28 mouse cellular contexts compared by ENCODE assay signal in the genomic region with DNA sequence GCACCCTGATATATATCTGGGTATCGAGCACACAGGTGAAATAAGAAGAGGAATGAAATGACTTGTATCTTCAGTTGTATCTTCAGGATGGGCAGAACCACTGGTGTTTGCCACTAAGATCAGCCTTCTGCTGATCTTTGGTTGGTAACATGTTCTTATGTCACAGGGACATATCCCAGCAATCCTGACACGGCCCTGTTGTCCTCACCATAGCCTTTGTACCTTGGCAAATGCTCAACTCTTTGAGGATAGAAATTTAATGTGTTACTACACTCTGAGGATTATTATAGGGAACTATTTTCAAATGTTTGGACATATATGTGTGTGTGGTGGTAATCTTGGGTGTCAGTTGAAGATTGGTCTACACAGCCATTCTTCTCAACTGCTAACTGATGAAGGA. TPM values are rescaled to one million over a fixed set of nuclear protein-coding genes. Genes with fewer than 3 reads are reported as not detected.
"Had no signal": no experiment of that assay in that cellular context is flagged by ENCODE, and none has a peak within 500 bp of the region (broad histone marks: within the 10 kb centered on the region; RNA-seq: fewer than 3 reads in every experiment).

No protein-coding gene starts in this region.

- H3K4me1 ChIP-seq: hindbrain, embryonic 10.5 days; hindbrain, embryonic 12.5 days; intestine, embryonic 15.5 days; limb, embryonic 12.5 days had no signal

- H3K9me3 ChIP-seq: heart, embryonic 10.5 days; heart, embryonic 12.5 days; hindbrain, embryonic 12.5 days; intestine, embryonic 15.5 days; limb, embryonic 10.5 days; limb, embryonic 12.5 days; liver, embryonic 12.5 days had no signal

- ATAC-seq: forebrain, embryonic 16.5 days; hindbrain, embryonic 16.5 days; inflammation-experienced regulatory T-cells, adult 6 months; intestine, embryonic 15.5 days; intestine, postnatal 0 days; liver, embryonic 12.5 days had no signal

- H3K4me3 ChIP-seq: gastrocnemius, adult 2 months; heart, embryonic 10.5 days; heart, embryonic 12.5 days; hindbrain, embryonic 10.5 days; hindbrain, embryonic 12.5 days; intestine, embryonic 15.5 days; layer of hippocampus, adult 2 months; left cerebral cortex, adult 2 months; limb, embryonic 10.5 days; limb, embryonic 12.5 days; liver, embryonic 12.5 days had no signal

- H3K27me3 ChIP-seq: heart, embryonic 12.5 days; hindbrain, embryonic 12.5 days; intestine, embryonic 15.5 days; limb, embryonic 12.5 days; liver, embryonic 12.5 days had no signal

- DNase-seq: gastrocnemius, adult 2 months; gastrocnemius, postnatal 10 days; gastrocnemius, postnatal 25 days; heart, adult 18-20 months; heart, postnatal 10 days; heart, postnatal 4 days; kidney, postnatal 10 days had no signal

- H3K4me2 ChIP-seq: heart, embryonic 12.5 days; hindbrain, embryonic 12.5 days; hindbrain, embryonic 14.5 days; intestine, embryonic 15.5 days; limb, embryonic 12.5 days; liver, embryonic 12.5 days had no signal

- H3K27ac ChIP-seq: gastrocnemius, adult 2 months; heart, embryonic 10.5 days; hindbrain, embryonic 10.5 days; hindbrain, embryonic 12.5 days; hindbrain, embryonic 14.5 days; intestine, embryonic 15.5 days; layer of hippocampus, adult 2 months; left cerebral cortex, adult 2 months; limb, embryonic 10.5 days; limb, embryonic 12.5 days; liver, embryonic 12.5 days; liver, embryonic 14.5 days had no signal

- H3K9ac ChIP-seq: heart, embryonic 12.5 days; hindbrain, embryonic 12.5 days; hindbrain, embryonic 14.5 days; intestine, embryonic 15.5 days; limb, embryonic 12.5 days; liver, embryonic 12.5 days; liver, embryonic 14.5 days had no signal

RNA-seq across cellular contexts. Expression of gene Mkrn2os, which starts 34.2 kb away (rescaled TPM):
- total RNA-seq: granulocyte monocyte progenitor cell, adult 5-6 weeks; layer of hippocampus, adult 2 months; layer of hippocampus, postnatal 10 days; layer of hippocampus, postnatal 25 days; left cerebral cortex, adult 2 months; left cerebral cortex, postnatal 14 days; left cerebral cortex, postnatal 36 days had no signal
